Mouse (Mus musculus) megakaryocyte, embryonic 14.5 days (primary cell): ENCODE measurements around the gene B130006D01Rik.
"Not testable (repeated sequence)": the region's sequence is repeated elsewhere in the genome, so short reads cannot be mapped to it uniquely, and the experiment has no call there.

Experiments
- FLI1 ChIP-seq: IDR thresholded peaks from 2 replicates; pipeline ENCODE4 v1.6.1; 2012; ENCODE audit warnings: low read length, inconsistent platforms, mixed read lengths
- GATA1 ChIP-seq: IDR thresholded peaks from 3 replicates; pipeline ENCODE4 v1.6.1; 2012; ENCODE audit warnings: mixed read lengths, low read length, inconsistent platforms, borderline replicate concordance

- TF ChIP-seq GATA1, FLI1: not testable (repeated sequence)
These were observed 31.8 kb downstream of the B130006D01Rik start for GRCm38 (mm10) chr11:95755137-95755536.
